Mouse (Mus musculus) adrenal gland, postnatal 25 days (tissue): ENCODE measurements around the gene Sema4c. TPM values are rescaled to one million over a fixed set of nuclear protein-coding genes. Genes with fewer than 3 reads are reported as not detected.

ENCODE experiments used
- DNase-seq: peaks from one replicate; pipeline ENCODE4 v3.0.0; 2021; ENCODE audit warnings: mixed read lengths
- long read RNA-seq: library from polyadenylated mRNA; stranded (forward); transcript quantifications from one replicate; pipeline ENCODE4 v2.0.0, GENCODE M21; 2021
- total RNA-seq: library from RNA; stranded (reverse); gene quantifications from 2 replicates; pipeline ENCODE4 v1.2.3, GENCODE M21; 2021

Gene Sema4c
- 19.7 and 24.2 TPM in 2 replicates for total RNA-seq
- long read RNA-seq, transcript Sema4c-201 (15 exons, 3,773 nt): major isoform, 5 of 24 reads
- long read RNA-seq, partial matches to known transcripts: 5 of 24 reads
- long read RNA-seq, other reads (novel, unspliced or antisense): 11 of 24 reads

DNA sequence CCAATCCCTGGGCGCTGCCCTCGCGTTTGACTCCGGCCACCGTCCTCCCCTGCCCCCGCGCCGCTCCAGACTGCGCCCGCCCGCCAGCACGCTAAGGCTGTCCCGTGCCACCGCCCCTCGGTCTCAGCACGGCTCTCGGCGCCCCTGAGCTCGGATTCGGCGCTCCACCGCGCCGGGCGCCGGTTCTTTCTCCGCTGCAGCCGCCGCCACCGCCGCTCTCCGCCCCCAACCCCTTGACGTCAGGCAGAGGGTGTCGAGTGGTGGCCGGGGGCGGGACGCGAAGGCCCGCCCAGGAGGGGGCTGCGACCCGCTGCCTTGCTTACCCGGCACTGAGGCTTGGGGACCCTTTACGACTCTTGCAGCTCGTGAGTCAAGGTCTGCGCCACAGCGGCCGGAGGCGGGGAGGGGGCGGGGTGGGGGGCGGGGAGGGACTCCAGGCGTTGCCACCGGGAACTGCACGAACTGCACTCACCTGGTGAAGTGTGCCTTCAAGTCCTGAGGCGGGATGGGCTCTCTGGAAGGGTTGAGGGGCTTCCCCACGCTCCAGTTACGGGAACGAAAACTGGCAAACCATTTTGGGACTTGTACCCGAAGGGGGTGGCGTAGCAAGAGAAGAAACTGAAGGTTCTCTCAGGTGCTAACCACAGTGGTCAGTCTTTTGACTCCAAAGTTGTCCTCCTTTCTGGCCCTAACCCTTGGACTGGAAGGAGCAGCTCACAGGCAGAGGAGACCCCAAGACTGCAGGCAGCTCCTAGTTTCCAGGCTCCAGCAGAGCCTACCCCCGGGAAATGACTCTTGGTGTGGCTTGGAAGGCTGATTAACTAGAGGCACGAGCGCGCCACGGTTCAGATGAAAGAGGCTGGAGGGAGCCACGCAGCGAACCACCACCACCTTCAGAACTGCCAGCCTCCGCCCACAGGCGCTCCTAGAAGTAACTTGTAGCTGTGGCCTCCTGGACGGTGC lies at the start of gene Sema4c:
Gene Sema4c, minus strand, starts transcription at position 319 of the 963 bp plus-strand sequence.
- DNase-seq: peak; percentile 79

DNA sequence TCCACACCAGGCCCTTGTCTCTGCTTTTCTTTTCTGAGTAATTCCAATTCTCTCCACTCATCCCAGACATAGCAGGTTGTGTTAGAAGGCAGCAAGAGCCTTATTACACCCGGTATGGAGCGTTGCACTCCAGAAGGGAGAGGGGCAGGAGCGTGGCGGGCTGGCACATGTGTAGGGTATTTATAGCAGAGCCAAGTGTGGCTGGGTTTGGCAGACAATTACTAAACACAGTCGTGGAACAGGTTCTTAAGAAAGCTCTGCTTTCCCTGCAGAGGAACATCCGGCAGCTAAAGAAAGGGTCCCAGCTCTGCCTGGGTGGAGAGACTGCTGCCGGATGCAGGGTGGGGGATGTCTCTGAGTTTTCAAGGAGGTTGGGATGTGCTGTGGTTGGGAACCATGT lies 48.8 kb upstream of the Sema4c start:
- DNase-seq: no peak

DNA sequence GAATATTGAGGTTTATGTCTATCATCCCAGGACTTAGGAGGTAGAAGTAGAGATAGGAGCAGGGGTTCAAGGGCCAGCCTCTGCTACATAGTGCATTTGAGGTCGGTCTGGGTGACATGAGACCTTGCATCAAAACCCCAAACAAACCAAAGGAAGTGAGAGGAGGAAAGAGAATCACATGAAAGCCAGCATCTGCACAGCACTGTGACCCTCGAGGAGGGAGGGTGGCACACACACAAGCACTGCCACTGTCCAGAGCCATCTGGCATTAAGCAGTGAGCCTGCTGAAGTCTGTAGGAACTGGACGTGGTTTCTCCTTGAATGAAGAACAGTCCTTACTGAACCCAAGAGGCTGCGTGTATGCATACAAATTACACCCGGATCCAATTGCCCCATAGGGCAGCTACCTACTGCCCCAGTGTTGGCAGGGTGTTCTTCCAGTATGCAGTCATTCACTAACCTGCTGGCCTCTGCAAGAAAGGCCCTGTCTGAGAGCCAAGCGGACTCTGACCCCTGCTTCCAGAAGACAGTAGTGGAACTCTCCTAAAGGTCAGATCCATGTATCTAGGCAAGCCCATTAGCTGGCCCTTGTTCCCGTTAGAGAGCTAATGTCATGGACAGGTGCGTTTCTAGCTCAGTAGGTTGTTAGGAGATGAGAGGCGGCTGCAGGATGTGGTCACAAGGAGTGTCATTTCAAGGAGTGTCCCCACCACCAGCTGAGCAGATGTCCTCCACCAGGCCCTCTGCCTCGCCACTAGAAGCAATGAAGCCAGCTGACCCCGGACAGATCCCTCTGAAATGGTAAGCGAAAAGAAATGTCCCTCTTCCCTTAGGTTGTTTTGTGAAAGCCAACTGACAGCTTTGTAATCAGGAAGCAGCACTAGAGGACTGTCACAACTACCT lies 46.4 kb upstream of the Sema4c start:
- DNase-seq: no peak

DNA sequence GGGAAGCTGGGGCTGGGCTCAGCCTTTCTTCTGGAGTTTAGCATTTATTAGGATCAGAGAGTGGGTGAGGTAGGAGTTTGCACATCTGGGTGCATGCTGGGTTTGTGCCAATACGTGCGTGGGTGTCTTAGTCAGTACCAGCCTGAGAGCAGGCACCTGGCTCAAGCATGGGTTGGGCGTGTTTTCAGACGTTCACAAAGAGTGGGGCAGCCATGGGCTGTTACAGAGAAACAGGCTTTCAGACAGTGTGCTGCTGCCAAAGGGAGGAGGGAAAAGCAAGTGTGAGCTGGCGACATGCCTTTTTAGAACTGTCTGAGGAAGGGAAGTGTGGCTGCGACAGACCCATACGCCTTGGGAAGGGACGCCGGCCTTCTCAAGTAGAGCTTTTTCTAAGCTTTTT lies 45.2 kb upstream of the Sema4c start:
- no peak for DNase-seq

DNA sequence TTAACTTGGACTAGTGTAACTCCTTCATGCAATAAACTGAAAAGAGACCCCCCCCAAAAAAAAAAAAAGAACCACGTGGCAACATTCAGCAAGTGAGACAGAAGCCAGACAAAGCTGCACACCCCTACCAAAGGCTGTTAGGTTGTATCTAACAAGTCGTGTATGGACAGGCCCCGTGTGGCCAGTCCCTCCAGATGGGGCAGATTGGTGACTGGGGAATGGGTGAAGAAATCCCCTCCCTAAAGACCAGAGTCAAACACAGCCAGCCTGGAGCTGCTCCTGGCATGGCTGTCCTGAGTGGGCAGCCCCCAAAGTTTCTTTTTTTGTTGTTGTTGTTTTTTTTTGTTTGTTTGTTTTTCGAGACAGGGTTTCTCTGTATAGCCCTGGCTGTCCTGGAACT lies 44.1 kb upstream of the Sema4c start:
- no peak for DNase-seq

DNA sequence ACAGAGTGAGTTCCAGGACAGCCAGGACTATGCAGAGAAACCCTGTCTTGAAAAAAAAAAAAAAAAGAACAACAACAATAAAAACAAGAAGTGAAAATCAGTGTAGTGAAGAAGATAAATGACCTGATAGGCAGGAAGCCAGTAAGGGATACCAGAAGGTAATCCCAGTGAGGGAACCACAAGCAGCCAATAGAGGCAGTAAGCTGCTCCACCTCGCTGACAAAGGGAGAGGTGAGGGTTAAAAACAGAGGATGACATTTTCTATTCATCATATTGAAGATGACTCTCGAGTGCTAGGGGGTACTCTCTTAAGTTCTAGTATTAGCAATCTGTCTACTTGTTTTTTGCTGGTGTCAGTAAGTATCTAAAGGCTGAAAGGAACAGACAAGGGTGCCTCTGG lies 40.3 kb upstream of the Sema4c start:
- DNase-seq: no peak

DNA sequence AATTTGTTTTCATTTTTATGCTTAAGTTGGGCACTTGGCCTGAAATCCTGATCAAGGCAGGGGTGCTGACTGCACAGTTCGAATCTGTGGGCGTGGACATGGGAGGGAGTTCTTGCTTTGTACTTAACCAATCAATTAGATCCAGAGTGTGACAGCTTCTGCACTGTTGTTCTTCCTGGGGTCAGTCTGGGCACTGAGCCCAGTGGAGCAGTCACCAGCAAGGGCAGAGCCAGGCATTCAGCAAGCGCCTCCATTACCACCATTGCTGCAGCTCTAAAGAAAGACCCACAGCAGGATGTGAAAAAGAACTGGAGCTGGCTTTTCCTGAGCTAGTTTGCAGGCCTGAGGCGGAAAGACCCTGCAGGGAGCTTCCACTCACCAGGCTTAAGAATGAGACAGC lies 38.0 kb upstream of the Sema4c start:
- DNase-seq: peak; percentile 71

DNA sequence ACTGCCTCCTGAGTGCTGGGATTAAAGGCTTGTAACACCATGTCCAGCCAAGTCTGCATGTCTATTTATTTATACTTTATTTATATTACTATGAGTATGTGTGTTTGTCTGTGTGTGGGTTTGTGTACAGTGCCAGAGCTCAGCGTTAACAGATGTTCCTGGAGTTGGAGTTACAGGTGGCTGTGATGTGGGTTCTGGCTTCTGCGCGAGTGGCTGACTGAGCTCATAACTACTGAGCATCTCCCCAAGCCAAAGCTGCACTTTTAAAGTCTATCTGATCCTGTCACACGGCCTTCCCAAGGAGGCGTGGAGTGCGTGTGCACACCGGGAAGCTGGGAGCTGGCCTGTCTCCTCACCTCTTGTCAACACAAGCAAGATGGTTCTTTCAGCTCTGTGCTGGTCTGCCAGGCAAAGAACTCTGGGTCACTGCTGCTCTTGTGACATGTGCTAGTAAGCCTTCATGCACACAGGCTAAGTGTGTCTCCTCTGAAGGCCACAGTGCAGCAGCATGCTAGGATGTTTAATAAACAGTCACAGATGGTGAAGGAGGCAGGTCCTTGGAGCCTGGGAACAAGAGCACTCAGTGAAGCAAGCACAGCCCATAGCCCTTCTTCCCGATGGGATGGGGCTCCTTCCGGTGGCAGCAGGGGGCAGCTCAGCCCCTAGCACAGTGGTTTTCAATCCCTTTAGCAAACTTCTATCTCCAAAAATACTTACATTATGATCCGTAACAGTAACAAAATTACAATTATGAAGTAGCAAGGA lies 37.2 kb upstream of the Sema4c start:
- DNase-seq: no peak

DNA sequence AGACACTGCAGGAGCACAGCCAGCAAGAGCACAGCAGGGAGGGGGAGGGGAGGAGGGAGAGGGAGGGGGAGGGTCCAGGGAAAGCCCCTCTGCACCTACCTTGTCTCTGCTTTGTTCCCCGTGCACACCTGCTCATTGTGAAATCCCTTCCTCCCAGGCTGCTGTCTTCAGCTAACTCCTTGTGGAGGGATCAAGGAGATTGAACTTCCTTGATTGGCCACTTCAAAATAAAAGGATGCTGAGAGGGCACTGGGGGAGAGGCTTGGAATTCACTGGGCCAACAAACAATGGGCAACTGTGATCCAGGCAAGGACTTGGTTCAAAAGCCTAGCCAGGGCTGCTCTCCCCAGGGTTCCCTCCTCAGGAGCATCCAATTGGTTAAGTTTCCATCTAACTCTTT lies 35.0 kb upstream of the Sema4c start:
- no peak for DNase-seq

DNA sequence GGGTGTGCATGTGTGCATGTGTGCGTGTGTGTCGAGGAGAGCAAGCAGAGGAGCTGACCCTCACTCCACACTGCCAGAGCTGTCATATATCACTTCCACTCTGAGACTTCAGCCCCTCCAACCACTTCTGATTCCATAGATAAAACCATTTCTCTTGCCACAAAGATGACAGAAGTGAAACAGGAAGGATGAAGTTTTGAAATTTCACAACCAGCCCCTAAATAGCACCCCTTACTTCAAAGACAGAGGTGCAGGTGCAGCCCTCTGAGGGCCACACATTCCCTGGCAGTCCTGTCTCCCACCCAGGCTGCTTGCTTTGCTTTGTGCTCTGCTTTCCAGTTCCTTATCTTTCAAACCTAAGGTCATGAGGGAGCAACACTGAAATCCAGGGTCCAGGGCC lies 33.3 kb upstream of the Sema4c start:
- no peak for DNase-seq

DNA sequence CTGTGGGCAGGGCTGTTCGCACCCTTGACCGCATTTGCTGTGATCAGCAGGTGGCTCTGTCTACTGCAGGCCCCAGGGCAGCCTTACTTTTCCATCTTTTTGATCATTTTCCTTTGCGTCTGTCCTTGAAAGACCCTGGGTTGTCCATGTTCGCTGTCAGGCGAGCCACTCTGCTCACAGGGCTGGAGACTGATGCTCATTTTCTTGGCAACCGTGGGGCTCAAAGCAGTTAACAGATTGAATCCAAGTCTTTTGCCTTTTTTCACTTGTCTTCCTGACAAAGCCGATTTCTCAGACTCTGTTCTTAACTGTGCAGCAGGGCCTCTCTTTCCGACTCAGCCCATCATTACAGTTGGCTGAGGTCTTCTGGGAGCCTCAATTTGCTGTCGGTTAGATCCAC lies 32.5 kb upstream of the Sema4c start:
- no peak for DNase-seq

DNA sequence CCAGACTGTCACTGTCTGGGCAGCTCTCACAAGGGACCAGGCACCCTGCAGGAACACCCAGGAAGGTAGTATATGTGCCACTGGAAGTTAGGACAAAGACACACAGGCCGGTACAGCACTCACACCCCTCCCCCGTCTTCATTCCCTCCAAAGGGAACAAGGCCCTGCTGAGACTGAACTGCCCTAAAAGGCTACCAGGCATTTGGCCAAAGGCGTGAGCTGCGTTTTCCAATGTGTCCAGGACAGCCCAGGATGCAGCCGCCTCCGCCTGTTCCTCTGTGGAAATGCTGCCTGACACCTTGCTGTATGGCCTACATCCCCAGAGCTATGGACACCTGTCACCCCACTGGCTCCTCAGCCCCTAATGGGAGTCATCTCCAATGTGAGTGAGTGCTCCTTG lies 31.3 kb upstream of the Sema4c start:
- peak; percentile 48 for DNase-seq

DNA sequence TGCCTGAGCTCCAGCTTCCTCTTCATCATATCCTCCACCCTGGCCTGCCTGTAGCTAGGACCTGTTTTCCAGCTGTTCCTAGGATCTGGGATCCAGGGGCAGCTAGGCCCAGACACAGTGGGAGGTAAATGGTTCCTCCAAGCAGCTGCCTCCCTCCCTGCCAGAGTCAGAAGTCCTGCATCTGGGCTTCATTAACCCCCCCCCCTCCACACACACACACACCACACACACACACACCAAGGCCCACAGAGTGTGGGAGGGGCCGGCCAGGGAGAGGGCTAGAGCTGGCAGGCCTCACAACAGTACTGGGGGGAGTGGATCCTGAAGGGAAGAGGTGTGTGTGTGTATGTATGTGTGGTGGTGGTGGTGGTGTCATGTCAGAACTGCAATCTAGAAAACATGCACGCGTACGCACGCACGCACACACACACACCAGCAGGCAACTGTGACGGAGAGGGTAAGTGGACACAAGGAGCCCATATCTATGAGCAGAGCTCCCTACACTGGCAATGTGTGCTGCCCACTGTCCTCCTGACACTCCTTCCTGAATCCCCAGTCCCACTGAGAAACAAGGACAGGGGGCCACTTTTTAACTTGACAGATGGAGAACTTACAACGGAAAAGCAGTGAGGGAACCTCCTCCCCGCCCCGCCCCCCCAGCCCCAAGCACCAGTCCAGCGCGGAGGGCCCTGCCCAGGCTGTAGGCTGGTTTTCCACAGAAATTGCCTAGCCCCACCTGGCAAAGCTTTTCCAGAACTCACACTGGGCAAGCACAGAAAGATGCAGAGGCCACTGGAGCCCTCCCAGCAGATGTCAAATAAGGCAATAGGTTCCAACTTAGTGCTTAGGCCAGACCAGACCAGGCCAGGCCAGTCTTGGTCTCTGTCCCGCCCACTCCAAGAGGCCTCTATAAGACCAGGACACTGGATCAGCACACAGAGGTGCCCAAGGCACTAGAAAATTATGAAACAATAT lies 30.6 kb upstream of the Sema4c start:
- DNase-seq: no peak

DNA sequence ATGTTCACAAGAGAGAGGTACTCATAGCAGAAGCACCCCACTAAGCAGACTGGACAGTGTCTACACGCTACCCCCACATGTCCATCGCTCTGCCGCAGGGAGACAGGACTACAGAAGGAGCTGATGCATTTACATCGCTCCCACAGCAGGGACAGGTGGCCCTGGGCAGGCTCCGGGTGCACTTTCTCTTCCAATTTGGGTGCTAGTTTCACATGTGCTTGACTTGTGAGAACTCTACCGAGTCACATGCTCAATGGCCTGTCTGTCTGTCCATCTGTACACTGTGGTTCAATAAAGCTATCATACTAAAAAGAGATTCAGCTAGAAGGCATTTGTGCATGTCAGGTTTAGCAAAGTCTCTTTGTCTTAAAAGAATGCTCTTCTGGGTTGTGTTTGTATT lies 29.7 kb upstream of the Sema4c start:
- no peak for DNase-seq

DNA sequence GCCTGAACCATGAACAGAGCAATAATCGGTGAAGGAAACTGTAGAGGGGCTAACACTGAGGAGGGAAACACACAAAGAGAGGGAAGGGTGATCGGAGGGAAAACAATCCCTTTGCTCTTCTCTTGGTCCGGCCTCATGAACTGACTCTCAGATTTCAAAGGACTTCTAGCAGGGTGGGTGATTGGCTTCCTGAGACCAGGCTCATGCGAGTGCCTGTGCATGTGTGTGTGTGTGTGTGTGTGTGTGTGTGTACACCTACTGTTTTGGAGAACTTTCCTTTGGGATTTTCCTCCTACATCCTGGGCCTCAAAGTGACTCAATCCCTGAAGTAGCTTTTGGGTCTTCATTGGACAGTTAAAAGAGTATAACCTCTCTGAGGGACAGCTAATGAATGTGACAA lies 28.1 kb upstream of the Sema4c start:
- DNase-seq: no peak

DNA sequence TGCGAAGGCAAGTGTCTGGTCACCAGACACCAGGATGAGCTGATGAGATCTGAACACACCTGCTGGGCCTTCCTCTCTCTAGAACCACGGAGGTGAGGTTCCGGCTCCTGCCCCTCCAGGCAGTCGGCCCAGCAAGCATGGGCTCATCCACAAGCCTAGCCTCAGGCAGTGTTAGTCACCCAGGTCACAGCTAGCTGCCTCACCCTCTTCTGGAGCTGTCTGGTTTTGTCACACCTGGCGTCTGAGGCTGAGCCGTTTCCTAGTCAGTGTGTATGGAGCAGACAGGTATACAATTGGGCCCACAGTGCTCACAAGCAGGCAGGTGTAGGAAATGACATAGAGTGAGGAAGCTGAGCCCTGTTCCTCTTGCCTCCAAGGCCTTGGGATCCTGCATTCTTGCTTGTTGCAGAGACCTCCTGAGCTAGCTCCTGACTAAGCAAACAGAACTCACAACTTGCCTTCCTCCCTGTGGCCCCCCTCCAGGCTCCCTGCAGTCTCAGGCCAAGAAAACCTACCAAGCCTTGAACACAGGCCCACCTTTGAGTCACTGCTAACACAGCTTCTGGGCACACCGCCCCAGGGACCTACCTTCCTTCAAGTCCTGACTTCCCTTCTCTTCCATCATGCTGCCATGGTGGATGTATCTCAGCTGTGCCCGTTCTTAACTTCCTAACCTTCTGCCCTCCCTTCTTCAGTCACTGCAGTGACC lies 25.4 kb upstream of the Sema4c start:
- DNase-seq: no peak

DNA sequence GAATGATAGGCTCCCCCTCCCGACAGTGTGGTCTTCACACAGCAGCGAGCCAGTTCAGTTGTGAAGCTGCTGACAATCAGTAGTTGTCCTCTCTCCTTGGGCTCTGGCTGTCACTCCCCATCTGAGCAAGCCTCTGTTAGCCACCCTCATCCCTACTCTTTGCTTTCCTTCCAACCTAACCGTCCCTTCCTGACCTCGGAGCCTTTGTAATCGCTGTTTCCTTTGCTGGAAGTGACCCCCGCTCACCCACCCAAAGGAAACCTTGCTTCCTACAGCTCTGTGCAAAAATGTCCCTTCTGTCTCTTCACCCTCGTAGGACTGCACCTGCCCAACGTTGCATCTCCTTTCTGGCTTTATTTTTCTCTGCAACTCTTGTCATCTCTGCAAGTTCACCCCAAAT lies 24.1 kb upstream of the Sema4c start:
- DNase-seq: no peak

DNA sequence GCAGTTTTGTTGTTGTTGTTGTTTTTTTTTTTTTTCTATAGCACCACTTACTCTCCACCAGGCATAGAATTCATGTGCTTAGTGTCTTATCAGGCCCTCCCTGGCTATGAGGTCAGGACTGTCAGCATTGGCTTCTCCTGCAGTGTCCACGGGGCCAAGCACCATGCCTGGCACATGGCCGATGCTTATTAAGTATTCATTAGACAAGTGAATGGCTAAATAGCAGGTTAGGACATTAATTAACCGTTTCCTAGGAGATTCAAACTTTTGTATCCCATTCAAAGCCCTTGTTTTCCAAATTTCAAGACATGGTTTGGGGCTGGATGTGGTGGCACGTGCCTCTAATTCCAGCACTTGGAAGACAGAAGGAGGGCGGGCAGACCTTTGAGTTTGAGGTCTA lies 23.1 kb upstream of the Sema4c start:
- no peak for DNase-seq

DNA sequence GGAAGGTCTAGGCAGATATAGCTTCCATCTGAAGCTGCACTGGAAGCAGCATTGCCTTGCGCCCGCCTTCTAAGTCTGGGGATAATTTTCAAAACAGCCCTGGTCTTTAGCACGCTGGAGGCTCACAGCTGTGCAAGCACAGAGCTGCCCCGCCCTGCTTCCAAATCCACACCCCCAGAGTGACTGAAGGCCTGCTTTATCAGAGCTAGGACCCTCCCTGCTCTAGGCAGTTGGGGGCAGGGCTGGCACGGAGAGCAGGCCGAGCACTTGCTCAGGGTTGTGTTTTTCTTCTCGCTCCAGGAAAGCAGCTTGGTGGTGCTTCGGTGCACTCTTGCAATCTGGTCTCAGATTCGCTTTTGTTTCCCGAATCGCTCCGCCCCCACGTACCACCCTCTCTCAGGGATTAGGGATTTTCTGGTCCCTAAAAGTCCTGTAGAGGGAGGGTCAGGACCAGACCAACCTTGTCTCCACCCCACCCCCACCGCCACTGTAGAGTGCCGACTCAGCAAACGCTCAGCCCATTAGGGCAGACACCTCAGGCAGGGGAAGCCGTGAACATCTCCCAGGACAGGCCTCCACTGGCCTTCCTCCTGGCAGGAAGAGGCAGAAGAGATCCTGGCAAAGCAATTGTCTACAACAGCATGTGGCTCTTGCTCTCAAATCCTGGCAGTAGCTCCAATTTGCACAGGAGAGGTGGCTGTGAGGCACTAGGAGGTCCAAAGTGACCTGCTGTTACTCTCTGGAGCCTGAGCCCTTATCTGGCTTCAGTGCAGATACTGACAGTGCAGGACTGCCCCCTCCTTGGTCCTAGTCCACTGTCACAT lies 22.4 kb upstream of the Sema4c start:
- peak; percentile 56 for DNase-seq
